Mouse (Mus musculus) bone marrow macrophage, adult 2 months (primary cell): ENCODE results near the gene Grin2a. TPM values are rescaled to one million over a fixed set of nuclear protein-coding genes. Genes with fewer than 3 reads are reported as not detected.

Source experiments
- H3K27ac ChIP-seq: 2 replicates; pipeline ENCODE4 v1.5.1; 2012; ENCODE audit warnings: low read depth, low read length; ENCODE audit not compliant: insufficient read depth
- H3K4me1 ChIP-seq: 2 replicates; pipeline ENCODE4 v1.6.1; 2012; ENCODE audit warnings: low read length; ENCODE audit not compliant: control insufficient read depth, insufficient read depth
- H3K4me3 ChIP-seq: 2 replicates; pipeline ENCODE4 v1.5.1; 2012; ENCODE audit warnings: mild to moderate bottlenecking, low read length, moderate library complexity; ENCODE audit not compliant: insufficient read depth
- CTCF ChIP-seq: IDR thresholded peaks from 2 replicates; pipeline ENCODE4 v1.5.1; 2012; ENCODE audit warnings: low read depth, mild to moderate bottlenecking, low read length, moderate library complexity
- POLR2A ChIP-seq: IDR thresholded peaks from 2 replicates; pipeline ENCODE4 v1.6.1; 2012; ENCODE audit warnings: mild to moderate bottlenecking, low read depth, low read length, borderline replicate concordance
- polyA plus RNA-seq: library from polyadenylated mRNA; stranded (reverse); fragments of >200 nt; gene quantifications from 2 replicates; pipeline ENCODE4 v1.2.4, GENCODE M21; 2012; ENCODE audit not compliant: missing spikeins, insufficient read depth, insufficient read length

Grin2a gene
- polyA plus RNA-seq: 0.07 TPM in 1 of 2 replicates, not detected in the other

- Histone ChIP-seq H3K27ac (no peak within 1 kb of the TSS), H3K4me3 (no peak within 1 kb of the TSS), H3K4me1 (no peaks in the 10 kb centered on the region)
- no peak for TF ChIP-seq POLR2A
- TF ChIP-seq CTCF: no peak
Measured at GRCm38 (mm10) chr16:9994951-9995813, at the start of gene Grin2a. TSS of gene Grin2a (minus strand) at chr16:9995560.

DNA sequence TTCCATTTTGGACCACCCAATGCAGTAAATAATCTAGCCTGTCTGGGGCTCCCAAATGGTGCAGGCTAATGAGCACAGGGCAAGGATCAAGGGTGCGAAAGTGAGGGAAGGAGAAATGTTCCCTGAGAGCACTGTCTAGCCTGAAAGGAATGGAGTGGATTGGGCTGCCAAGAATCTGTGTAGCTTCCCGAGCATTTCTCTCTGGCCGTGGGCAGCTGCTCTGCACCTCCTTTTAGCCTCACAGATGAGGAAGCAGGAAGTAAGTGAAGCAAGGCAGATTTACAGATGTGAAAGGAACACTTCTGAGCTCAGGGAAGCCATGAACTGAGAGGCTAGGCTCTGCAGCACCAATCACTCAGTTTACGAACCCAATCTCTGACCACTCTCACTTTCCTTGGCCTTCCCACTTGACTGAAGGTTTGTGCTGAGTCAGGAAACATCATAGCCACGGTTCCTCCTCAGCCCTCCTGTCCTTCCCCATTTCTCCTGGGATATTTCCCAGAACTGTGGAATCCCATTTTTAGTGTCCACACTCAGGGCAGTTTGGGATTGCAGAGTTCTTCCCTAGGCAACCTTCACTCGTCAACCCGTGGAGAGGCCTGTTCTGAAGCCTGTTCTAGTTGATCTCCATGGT, 40.3 kb upstream of the Grin2a start:
- Histone ChIP-seq H3K4me3 (no peak overlapping the region), H3K27ac (no peak overlapping the region), H3K4me1 (no peaks in the 10 kb centered on the region)
- TF ChIP-seq POLR2A (no peak), CTCF (no peak)

DNA sequence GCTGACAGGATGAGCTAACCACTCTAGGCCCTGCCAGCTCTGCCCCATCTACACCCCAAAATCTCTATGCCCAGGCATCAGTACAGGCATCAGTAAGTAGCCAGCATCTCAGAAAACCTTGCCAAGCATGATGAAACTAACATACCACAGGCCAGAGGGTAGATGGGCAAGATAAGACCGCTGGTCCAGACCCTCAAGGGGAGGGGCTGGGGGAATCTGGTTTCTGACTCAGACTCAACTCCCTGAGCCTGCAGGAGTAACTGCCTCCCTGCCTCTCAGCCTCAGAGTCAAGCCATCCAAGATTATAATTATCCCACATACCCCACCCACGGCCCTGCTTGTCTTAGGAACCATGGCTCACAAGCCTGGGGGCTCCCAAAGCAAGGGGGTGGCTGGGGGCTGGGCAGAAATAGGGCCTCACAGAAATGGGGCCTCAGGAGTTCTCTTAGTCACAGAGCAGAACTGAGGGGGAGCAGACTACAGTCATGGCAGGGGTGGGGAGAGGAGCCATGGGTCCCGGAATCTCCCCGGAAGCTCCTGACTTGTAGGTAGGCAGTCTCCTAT, 38.1 kb upstream of the Grin2a start:
- no peak for TF ChIP-seq CTCF
- no peak for TF ChIP-seq POLR2A
- Histone ChIP-seq H3K4me3 (no peak overlapping the region), H3K4me1 (no peaks in the 10 kb centered on the region), H3K27ac (no peak overlapping the region)

- Histone ChIP-seq H3K4me3 (no peak overlapping the region), H3K27ac (no peak overlapping the region), H3K4me1 (no peaks in the 10 kb centered on the region)
- TF ChIP-seq CTCF (no peak), POLR2A (no peak)
Measured at GRCm38 (mm10) chr16:10031891-10032290, 36.5 kb upstream of the Grin2a start.

GRCm38 (mm10) chr16:10026741-10027140, 31.4 kb upstream of the Grin2a start:
- Histone ChIP-seq H3K27ac (no peak overlapping the region), H3K4me1 (no peaks in the 10 kb centered on the region)
- TF ChIP-seq POLR2A (no peak), CTCF (no peak)

GRCm38 (mm10) chr16:10009743-10010142, 14.4 kb upstream of the Grin2a start:
- no peak for TF ChIP-seq POLR2A
- TF ChIP-seq CTCF: no peak
- Histone ChIP-seq H3K27ac (no peak overlapping the region), H3K4me1 (no peaks in the 10 kb centered on the region)

More at GRCm38 (mm10) chr16:10026741-10027140, 31.4 kb upstream of the Grin2a start:
- no peak overlapping the region for H3K4me3 ChIP-seq

GRCm38 (mm10) chr16:10005606-10006005, 10.2 kb upstream of the Grin2a start:
- Histone ChIP-seq H3K4me3 (no peak overlapping the region), H3K27ac (no peak overlapping the region), H3K4me1 (no peaks in the 10 kb centered on the region)
- TF ChIP-seq POLR2A (no peak), CTCF (no peak)

More at GRCm38 (mm10) chr16:10009743-10010142, 14.4 kb upstream of the Grin2a start:
- H3K4me3 ChIP-seq: no peak overlapping the region

GRCm38 (mm10) chr16:10004096-10004495, 8.7 kb upstream of the Grin2a start:
- H3K4me1 ChIP-seq: no peaks in the 10 kb centered on the region
- no peak overlapping the region for H3K27ac ChIP-seq
- H3K4me3 ChIP-seq: no peak overlapping the region
- TF ChIP-seq CTCF (no peak), POLR2A (no peak)

- Histone ChIP-seq H3K4me1 (no peaks in the 10 kb centered on the region), H3K4me3 (no peak overlapping the region), H3K27ac (no peak overlapping the region)
- TF ChIP-seq CTCF (no peak), POLR2A (no peak)
Measured at GRCm38 (mm10) chr16:10003001-10003400, 7.6 kb upstream of the Grin2a start.

- no peak for TF ChIP-seq CTCF
- TF ChIP-seq POLR2A: no peak
- Histone ChIP-seq H3K4me3 (no peak overlapping the region), H3K27ac (no peak overlapping the region), H3K4me1 (no peaks in the 10 kb centered on the region)
Measured at GRCm38 (mm10) chr16:10001601-10002000, 6.2 kb upstream of the Grin2a start.
